Mouse (Mus musculus): ENCODE results near the gene Otub1.

DNA sequence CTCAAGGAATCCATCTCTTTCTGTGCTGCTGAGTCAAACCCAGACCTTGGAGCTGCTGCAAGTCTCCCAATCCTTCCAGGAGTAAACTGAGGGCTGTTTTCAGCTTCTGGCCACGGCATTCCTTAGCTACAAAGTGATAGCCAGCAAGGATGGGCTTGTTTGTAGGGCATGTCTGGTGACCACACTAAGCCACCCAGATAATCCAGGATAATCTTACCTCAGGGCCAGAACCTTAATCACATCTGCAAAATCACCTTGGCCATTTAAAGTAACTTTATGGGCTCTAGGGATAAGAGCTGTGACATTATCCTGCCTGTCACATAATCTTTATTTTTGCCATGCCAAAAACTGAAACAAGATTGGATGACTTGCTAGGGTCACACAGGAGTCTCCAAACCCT is 6.1 kb upstream of the Otub1 start:
- TF ChIP-seq ZMIZ1 (IDR thresholded peaks at IDR 0.05; ENCODE audit: low read depth, low read length) (no peak), ZNF384 (IDR thresholded peaks at IDR 0.05; ENCODE audit: low read depth, low read length) (no peak)
